Mouse (Mus musculus) neural tube, embryonic 13.5 days (tissue): ENCODE data around the gene Ccl7. TPM values are rescaled to one million over a fixed set of nuclear protein-coding genes. Genes with fewer than 3 reads are reported as not detected.

Experiments
- ATAC-seq: fragments of 200-750 bp; cut with Nextera tagmentation; 2 replicates; pipeline ENCODE4 v1.8.0; 2017; ENCODE audit warnings: low read depth, mild to moderate bottlenecking, moderate TSS enrichment, moderate library complexity
- H3K27ac ChIP-seq: fragments of 300-500 bp; sonication (generic); replicated peaks from 2 replicates; pipeline ENCODE4 v1.5.1; 2015; ENCODE audit warnings: moderate library complexity, mild to moderate bottlenecking, inconsistent platforms
- H3K27me3 ChIP-seq: fragments of 300-500 bp; sonication (generic); 2 replicates; pipeline ENCODE4 v1.6.1; 2015; ENCODE audit warnings: mild to moderate bottlenecking, inconsistent platforms
- H3K36me3 ChIP-seq: fragments of 300-500 bp; sonication (generic); 2 replicates; pipeline ENCODE4 v1.6.1; 2015; ENCODE audit warnings: mild to moderate bottlenecking, inconsistent platforms
- H3K4me1 ChIP-seq: fragments of 300-500 bp; sonication (generic); replicated peaks from 2 replicates; pipeline ENCODE4 v1.6.1; 2015; ENCODE audit warnings: inconsistent platforms
- H3K4me2 ChIP-seq: fragments of 300-500 bp; sonication (generic); 2 replicates; pipeline ENCODE4 v1.6.1; 2015; ENCODE audit warnings: inconsistent platforms, mild to moderate bottlenecking, moderate library complexity
- H3K4me3 ChIP-seq: fragments of 300-500 bp; sonication (generic); 2 replicates; pipeline ENCODE4 v1.5.1; 2015; ENCODE audit warnings: mild to moderate bottlenecking, inconsistent platforms
- H3K9ac ChIP-seq: fragments of 300-500 bp; sonication (generic); 2 replicates; pipeline ENCODE4 v1.6.1; 2015; ENCODE audit warnings: moderate library complexity, mild to moderate bottlenecking, inconsistent platforms
- H3K9me3 ChIP-seq: fragments of 300-500 bp; sonication (generic); 2 replicates; pipeline ENCODE4 v1.6.1; 2016; ENCODE audit warnings: inconsistent platforms
- WGBS: fragments of 180-500 bp; shearing (Covaris S2); methylation state at CpG from one replicate; pipeline ENCODE4 v1.1.7; 2015; 5-methylcytosine and 5-hydroxymethylcytosine counted together
- polyA plus RNA-seq: library from polyadenylated mRNA; unstranded; fragments of >200 nt; fragmentation: Nextera tagmentation; extraction: Ambion mirVana; gene quantifications from 2 replicates; pipeline ENCODE4 v1.2.1, GENCODE M21; 2015

Ccl7 gene
- polyA plus RNA-seq, 1 experiment from 2014 or later: 1.3 TPM

DNA sequence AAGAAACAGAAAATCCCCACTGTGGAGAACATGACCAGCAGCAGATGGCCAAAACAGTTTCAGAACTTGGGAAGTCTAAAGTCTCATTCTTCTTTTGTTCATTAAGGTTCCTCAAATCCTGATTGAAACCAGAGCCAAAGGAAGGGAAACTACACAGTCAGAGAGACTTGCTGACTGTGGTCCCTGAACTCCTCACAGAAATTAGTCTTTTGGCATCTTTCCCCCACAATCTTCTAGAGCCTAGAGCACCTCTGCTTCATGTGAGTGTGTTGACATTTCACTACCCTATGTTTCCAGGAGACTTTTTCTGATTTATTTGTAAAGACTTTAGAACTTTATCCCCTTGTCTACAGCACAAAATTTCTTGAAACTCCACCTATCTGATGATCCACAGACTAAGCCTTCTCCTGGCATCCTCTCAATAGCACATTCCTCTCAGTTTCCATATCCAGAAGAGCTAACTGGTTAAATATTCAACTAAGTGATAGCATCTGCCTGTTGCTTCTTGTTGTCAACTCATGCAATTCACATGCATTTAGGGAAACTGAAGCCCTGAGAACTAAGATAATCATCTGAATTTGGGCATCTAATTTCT is 32.7 kb downstream of the Ccl7 start:
- H3K9ac ChIP-seq: no peak overlapping the region
- H3K36me3 ChIP-seq: no peaks in the 10 kb centered on the region
- no peaks in the 10 kb centered on the region for H3K4me1 ChIP-seq
- H3K4me2 ChIP-seq: no peak overlapping the region
- no peaks in the 10 kb centered on the region for H3K27me3 ChIP-seq
- H3K4me3 ChIP-seq: no peak overlapping the region
- ATAC-seq: no peak
- no peak overlapping the region for H3K27ac ChIP-seq
- H3K9me3 ChIP-seq: no peaks in the 10 kb centered on the region

DNA sequence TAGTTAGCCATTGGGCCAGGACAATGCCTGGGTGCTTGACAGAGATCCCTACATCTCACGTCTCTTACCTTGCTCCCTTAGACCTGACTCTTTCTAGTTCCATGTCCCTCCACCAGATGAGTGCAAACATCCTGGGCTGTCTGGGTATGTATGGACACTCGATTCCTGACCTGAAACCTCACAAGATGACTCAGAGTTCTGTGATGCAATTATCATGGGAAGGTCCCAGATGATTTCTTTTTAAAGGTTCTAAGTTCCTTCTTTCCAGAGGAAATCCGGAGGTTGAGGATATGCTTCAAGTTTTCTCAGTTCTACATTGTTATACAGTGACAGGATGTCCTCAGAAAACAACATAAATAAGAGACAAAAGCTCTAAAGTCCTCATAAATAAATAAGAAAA is 35.4 kb downstream of the Ccl7 start:
- no peaks in the 10 kb centered on the region for H3K27me3 ChIP-seq
- H3K36me3 ChIP-seq: no peaks in the 10 kb centered on the region
- H3K9ac ChIP-seq: no peak overlapping the region
- no peak overlapping the region for H3K4me2 ChIP-seq
- no peak for ATAC-seq
- WGBS: 81% methylated on average over 3 of the region's 3 CpGs
- no peaks in the 10 kb centered on the region for H3K4me1 ChIP-seq
- H3K4me3 ChIP-seq: no peak overlapping the region
- no peaks in the 10 kb centered on the region for H3K9me3 ChIP-seq
- H3K27ac ChIP-seq: no peak overlapping the region

DNA sequence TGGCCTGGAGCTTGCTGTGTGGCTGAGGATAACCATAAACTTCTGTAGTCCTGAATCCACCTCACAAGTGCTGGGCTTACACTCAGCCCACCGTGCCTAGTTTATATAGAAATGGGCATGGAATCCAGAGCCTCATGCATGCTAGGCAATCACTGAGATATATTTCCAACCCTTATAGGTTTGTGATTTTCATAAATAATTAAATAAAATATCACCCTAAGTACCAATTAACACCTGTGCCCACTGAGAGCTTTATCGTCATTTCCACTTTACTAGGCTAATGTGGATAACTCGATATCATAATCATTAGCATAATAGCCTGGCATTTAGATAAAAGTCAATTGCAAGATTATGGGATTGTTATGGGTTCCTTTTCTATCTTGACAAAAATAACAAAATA is 38.8 kb downstream of the Ccl7 start:
- H3K4me2 ChIP-seq: no peak overlapping the region
- no peaks in the 10 kb centered on the region for H3K27me3 ChIP-seq
- no peaks in the 10 kb centered on the region for H3K4me1 ChIP-seq
- H3K9ac ChIP-seq: no peak overlapping the region
- WGBS: 64% methylated on average over 3 of the region's 3 CpGs
- H3K36me3 ChIP-seq: no peaks in the 10 kb centered on the region
- no peak overlapping the region for H3K4me3 ChIP-seq
- H3K27ac ChIP-seq: no peak overlapping the region
- no peaks in the 10 kb centered on the region for H3K9me3 ChIP-seq
- ATAC-seq: peak; percentile 65; the same call in 1 of the 2 replicates

Other genes with a start within 250 kb of the Ccl7 start
- 0.27 and 0.37 TPM in 2 replicates for gene 5530401A14Rik, start 185.0 kb upstream of the Ccl7 start, polyA plus RNA-seq
- gene Asic2, start 77.3 kb upstream of the Ccl7 start, polyA plus RNA-seq: 8.6 and 9.1 TPM in 2 replicates
- gene Ccl2, start 10.1 kb upstream of the Ccl7 start, polyA plus RNA-seq: 2.6 and 3.1 TPM in 2 replicates
- not detected in 2 replicates for gene Gm17268, start 7.2 kb upstream of the Ccl7 start, polyA plus RNA-seq
- 1.1 and 1.4 TPM in 2 replicates for gene Ccl11, start 12.1 kb downstream of the Ccl7 start, polyA plus RNA-seq
- gene Ccl12, start 56.1 kb downstream of the Ccl7 start, polyA plus RNA-seq: 1.3 and 3.6 TPM in 2 replicates
- not detected in 2 replicates for gene Ccl8, start 69.5 kb downstream of the Ccl7 start, polyA plus RNA-seq